Mouse (Mus musculus) c-Kit-negative CD71-positive TER-119-positive erythroid progenitor cells, embryonic 14.5 days (primary cell): Measurements from ENCODE around the gene Efcc1.

Experiments used
- DNase-seq: peaks from one replicate; pipeline ENCODE4 v3.0.0-alpha.2; 2013; ENCODE audit warnings: low read depth, low spot score

Efcc1 gene

DNA sequence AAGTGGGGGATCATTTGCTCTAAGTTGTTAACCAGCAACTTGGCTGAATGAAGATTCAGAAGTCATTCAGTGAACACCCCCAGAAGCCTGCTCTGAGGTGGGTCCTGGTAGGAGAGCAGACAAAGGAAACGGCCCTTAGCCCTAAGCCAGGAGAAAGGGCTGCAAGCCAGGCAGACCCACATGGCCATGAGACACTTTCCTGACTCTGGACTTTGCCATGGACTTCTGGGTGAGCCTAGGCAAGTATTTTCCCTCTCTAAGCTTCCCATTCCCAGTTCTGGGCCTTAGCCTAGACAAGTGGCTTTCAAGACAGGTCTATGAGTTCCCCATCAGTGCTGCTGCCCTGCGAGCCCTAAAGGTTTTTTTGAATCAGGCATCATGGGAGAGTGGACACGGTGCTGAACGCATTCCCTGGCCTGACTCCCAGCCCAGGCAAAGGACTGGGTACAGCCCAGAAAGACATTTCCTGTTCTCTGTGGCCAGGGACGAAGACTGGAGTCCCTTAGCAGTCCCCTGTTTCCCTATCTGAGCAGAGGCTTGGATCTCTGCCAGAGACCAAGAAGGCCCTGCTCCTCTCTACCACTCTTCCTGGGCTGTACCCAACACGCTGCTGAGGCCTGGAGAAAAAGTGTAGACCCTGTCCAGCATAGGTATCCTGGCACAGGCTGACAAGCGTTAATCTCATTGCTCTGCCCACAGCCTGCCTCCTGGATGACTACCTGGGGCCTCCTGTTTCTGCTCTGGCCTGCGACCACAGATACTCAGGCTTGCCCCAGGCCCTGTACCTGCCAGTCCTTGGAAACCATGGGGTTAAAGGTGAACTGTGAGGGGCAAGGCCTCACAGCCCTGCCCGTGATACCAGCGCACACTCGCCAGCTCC, 47.9 kb downstream of the Efcc1 start:
- DNase-seq: no peak

DNA sequence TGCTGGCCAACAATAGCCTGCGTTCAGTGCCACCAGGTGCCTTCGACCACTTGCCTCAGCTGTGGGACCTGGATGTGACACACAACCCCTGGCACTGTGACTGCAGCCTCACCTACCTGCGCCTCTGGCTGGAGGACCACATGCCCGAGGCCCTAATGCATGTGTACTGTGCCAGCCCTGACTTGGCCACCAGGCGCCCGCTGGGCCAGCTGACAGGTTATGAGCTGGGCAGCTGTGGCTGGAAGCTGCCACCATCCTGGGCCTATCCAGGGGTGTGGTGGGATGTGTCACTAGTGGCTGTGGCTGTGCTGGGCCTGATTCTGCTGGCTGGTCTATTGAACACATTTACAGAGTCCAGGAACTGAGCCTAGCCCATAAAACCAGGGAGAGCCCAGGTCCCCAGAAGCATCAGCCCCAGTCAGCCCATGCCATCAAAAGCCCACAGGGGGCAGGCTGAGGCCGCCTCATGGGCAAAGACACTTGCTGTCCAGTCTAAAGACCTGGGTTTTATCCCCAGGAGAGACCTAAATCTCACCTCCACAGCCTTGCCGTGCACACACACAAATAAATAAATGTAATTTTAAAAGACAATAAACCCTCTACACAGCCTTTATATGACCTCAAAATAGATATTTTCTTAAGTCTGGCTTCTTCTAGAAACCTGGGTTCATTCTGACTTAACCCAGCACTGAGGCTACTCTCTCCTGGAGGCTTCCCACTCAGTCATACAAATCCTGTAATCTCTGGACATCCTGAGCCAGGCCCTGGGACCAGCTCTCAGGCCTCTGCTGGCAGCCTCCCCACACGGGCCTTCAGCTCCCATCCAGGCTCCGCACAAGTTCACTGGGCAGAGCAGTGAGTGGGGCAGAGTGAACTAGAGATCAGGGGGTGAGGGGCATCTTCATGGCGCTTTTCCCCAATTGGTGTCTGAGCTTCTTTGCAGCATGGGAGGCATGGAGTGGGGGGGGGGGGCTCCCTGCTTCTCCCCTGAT, 48.8 kb downstream of the Efcc1 start:
- DNase-seq: no peak

GRCm38 (mm10) chr6:87780546-87781301, 50.1 kb downstream of the Efcc1 start:
- DNase-seq: no peak

GRCm38 (mm10) chr6:87784033-87784432, 53.4 kb downstream of the Efcc1 start:
- no peak for DNase-seq

DNA sequence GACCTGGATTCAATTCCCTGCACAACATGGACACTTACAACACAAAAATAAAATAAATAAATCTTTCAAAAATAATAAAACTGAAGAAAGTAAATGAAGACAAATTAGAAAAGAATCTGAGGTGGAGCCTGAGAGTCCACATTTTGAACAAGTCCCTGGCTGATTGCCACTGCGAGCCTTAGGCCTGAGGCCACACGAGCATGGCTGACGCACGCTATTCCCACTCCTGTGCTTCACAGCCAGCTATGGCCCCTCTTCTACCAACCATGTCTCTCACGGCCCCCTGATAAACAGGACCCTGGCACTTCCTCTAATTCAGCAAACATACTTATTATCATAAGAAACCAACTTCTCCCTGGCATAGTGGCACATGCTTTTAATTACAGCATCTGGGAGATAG, 56.0 kb downstream of the Efcc1 start:
- no peak for DNase-seq

- no peak for DNase-seq
Measured at GRCm38 (mm10) chr6:87787108-87787890, 56.6 kb downstream of the Efcc1 start.

GRCm38 (mm10) chr6:87788266-87788895, 57.7 kb downstream of the Efcc1 start:
- no peak for DNase-seq

GRCm38 (mm10) chr6:87788896-87789587, 58.4 kb downstream of the Efcc1 start:
- DNase-seq: no peak

DNA sequence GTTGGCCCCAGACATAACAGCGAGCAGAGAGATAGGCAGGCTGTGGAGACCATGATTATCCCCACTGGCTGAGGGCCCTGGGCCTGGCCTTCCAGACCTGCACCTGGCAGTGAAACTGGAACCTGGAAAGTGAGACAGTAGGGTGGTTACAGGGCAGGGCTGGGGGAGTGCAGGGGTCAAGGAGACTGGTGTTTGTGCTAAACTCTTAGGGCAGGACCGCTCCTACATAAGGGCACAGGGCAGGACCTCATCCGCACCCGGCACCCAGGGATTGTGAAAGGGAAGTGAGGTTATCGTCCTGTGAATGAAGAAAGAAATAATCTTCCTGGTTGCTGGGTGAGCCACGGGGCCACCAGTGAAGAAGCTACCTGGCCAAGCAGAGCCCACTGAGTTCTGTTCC, 59.1 kb downstream of the Efcc1 start:
- DNase-seq: no peak

DNA sequence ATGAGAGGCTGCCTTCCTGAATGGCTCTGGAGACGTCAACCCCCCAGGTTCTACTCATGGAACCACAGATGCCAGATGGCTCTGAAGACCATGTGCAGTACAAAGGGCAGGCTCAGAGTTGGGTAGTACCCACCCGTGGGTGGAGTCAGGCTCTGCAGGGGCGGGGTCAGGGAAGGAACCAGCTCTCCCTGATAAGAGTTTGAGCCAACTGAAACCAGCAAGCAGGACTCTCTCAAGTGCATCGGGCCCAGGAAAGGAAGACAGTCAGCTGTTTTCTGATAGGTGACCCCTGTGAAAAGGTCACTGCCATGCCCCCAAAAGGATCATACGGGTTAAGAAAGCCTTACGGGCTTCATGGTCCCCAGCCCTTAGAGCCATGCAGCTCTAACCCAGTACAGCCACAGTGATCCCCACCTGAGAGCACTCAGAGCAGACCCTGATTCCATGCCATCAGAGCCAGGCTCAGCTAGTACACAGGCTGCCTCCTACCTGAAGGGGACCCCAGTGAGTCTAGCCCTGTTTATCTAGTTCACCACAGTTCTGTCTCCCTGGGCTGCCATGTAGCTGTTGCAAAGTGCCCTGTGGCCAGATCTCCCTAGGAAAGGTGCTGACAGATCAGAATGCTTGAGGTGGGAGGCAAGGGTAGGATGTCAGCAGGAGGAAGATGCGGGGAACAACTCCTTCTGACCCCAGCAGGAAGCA, 60.3 kb downstream of the Efcc1 start:
- DNase-seq: peak; percentile 86

DNA sequence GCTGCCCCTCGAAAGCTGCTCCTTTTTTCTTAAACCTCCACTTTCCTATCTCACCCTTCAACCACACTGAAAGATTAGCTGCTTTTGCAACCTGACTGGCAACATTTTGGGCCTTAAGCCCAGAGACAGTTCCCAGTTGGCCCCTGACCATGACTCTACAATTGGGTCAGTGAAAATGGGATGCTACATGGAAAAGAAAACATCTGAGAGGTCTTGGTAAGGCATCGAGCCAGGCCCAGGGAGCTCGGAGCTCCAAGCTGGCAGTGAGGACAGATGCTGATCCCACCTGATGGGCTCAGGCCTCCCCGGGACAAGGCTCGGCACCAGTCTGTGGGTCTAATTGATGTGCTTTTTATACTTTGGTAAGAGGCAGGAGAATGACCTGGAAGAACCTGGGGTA, 61.2 kb downstream of the Efcc1 start:
- DNase-seq: no peak

- no peak for DNase-seq
Measured at GRCm38 (mm10) chr6:87793821-87794510, 63.3 kb downstream of the Efcc1 start.

GRCm38 (mm10) chr6:87795385-87796150, 64.9 kb downstream of the Efcc1 start:
- no peak for DNase-seq

GRCm38 (mm10) chr6:87796251-87796880, 65.7 kb downstream of the Efcc1 start:
- peak; percentile 42 for DNase-seq

DNA sequence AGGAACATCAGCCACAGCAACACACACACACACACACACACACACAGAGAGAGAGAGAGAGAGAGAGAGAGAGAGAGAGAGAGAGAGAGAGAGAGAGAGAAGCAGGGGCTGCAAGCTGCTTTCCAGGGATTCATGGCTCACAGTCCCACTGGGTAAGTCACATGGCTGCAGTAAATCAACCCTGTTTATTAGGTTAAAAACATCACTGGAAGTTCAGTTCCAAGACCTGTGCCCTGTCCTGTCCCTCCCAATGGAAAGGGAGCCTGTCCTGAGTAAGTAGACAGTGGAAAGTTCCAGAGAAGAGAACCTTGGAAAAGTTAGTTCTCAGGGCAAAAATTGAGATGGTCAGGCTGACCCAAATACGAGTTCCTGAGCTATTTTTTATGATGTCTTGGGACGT, 66.7 kb downstream of the Efcc1 start:
- DNase-seq: no peak

GRCm38 (mm10) chr6:87799576-87799975, 68.9 kb downstream of the Efcc1 start:
- DNase-seq: no peak

GRCm38 (mm10) chr6:87802462-87802861, 71.8 kb downstream of the Efcc1 start:
- no peak for DNase-seq
